Mouse (Mus musculus): ENCODE measurements around the gene Olfr206. TPM values are rescaled to one million over a fixed set of nuclear protein-coding genes. Genes with fewer than 3 reads are reported as not detected.
"Not testable (repeated sequence)": the region's sequence is repeated elsewhere in the genome, so short reads cannot be mapped to it uniquely, and the experiment has no call there.

Gene Olfr206
- polyA plus RNA-seq (2014; fragmentation: Nextera tagmentation; extraction: Ambion mirVana) = not detected in 2 replicates

DNA sequence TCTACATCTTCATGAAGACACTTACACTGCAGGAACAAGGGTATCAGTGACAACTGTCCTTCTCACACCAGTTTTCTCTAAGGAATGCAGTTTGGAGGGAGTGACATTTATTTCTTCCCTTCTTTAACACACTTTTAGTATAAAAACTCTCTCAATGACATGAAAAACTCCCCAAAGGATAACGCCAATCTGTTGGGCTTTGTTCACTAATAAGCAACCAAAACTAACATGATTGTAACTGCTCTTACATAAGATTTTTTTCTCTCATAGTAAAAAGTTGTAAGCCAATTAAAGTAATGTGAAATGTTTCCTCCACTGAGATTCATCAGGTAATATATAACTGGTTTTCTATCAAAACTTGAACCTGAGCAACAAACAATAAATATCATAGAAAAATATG lies at the start of gene Olfr206:
Gene Olfr206, minus strand, starts transcription at position 101 of the 400 bp plus-strand sequence.
- 76% methylated on average over 1 of the region's 1 CpGs for WGBS
- no peaks in the 10 kb centered on the region for H3K9me3 ChIP-seq (ENCODE audit: control insufficient read depth, low read length)
- no peak within 1 kb of the TSS for H3K4me3 ChIP-seq (ENCODE audit: low read depth, low read length)
- no peak for ATAC-seq (ENCODE audit: low read depth)
- H3K36me3 ChIP-seq (ENCODE audit: control insufficient read depth, insufficient read depth, low read length) = no peaks in the 10 kb centered on the region
- no peaks in the 10 kb centered on the region for H3K4me1 ChIP-seq (ENCODE audit: control insufficient read depth, insufficient read depth, low read length)
- H3K4me2 ChIP-seq (ENCODE audit: low read depth, low read length) = no peak within 1 kb of the TSS
- no peaks in the 10 kb centered on the region for H3K27me3 ChIP-seq (ENCODE audit: control insufficient read depth, insufficient read depth, low read length)
- H3K9ac ChIP-seq (replicated peaks; ENCODE audit: low read depth, low read length) = no peak within 1 kb of the TSS
- H3K27ac ChIP-seq (ENCODE audit: low read depth, low read length) = no peak within 1 kb of the TSS

DNA sequence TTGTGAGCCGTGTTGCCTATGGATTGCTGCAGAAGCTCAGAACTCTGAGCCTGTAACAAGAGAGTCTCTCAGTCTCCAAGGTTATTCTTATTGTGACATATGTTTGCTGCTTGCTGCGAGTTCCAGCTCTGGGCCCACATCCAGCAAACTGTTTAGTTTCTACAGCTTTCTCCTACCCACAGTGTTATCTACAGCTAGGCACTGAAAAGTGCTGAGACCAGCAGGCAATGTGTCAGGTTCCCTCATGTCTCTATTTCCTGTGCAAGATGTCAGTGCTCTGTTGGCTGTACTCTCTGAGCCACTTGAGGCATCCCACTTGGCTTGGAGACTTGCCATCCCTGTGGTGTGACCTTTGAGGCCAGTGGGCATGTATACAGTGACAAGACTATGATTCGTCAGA lies 44.3 kb upstream of the Olfr206 start:
- H3K27ac ChIP-seq (ENCODE audit: low read depth, low read length) = no peak overlapping the region
- no peaks in the 10 kb centered on the region for H3K27me3 ChIP-seq (ENCODE audit: control insufficient read depth, insufficient read depth, low read length)
- no peak overlapping the region for H3K4me2 ChIP-seq (ENCODE audit: low read depth, low read length)
- H3K36me3 ChIP-seq (ENCODE audit: control insufficient read depth, insufficient read depth, low read length) = no peaks in the 10 kb centered on the region
- no peak overlapping the region for H3K4me3 ChIP-seq (ENCODE audit: low read depth, low read length)
- no peaks in the 10 kb centered on the region for H3K4me1 ChIP-seq (ENCODE audit: control insufficient read depth, insufficient read depth, low read length)
- 75% methylated on average over 3 of the region's 3 CpGs for WGBS
- ATAC-seq (ENCODE audit: low read depth) = no peak
- H3K9ac ChIP-seq (replicated peaks; ENCODE audit: low read depth, low read length) = no peak overlapping the region
- no peaks in the 10 kb centered on the region for H3K9me3 ChIP-seq (ENCODE audit: control insufficient read depth, low read length)

DNA sequence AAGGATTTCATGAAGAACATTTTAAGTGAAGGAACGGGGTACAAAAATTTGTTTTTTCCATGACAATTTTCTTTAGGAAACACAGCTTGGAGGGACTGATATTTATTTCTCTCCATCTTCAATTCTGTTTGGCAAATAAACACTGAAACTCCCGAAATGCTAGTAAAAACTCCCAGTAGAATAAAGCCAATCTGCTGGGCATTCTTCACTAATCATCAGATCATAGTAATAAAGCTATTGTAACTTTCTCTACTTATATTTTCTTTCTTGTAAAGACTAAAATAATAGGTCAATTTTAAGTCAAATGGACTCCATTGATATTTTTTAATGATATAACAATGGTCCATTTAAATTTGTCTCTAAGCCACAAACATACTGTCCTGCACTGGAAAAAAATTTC lies 14.8 kb upstream of the Olfr206 start, which contains the start of gene Olfr209:
Gene Olfr209, minus strand, starts transcription at position 101 of the 400 bp plus-strand sequence.
- no peak for ATAC-seq (ENCODE audit: low read depth)
- H3K36me3 ChIP-seq (ENCODE audit: control insufficient read depth, insufficient read depth, low read length) = no peaks in the 10 kb centered on the region
- H3K27me3 ChIP-seq (ENCODE audit: control insufficient read depth, insufficient read depth, low read length) = no peaks in the 10 kb centered on the region
- no peaks in the 10 kb centered on the region for H3K9me3 ChIP-seq (ENCODE audit: control insufficient read depth, low read length)
- no peak within 1 kb of the TSS for H3K9ac ChIP-seq (replicated peaks; ENCODE audit: low read depth, low read length)
- H3K4me3 ChIP-seq (ENCODE audit: low read depth, low read length) = no peak within 1 kb of the TSS
- no peak within 1 kb of the TSS for H3K4me2 ChIP-seq (ENCODE audit: low read depth, low read length)
- WGBS = 89% methylated on average over 2 of the region's 2 CpGs
- H3K27ac ChIP-seq (ENCODE audit: low read depth, low read length) = no peak within 1 kb of the TSS
- H3K4me1 ChIP-seq (ENCODE audit: control insufficient read depth, insufficient read depth, low read length) = no peaks in the 10 kb centered on the region

DNA sequence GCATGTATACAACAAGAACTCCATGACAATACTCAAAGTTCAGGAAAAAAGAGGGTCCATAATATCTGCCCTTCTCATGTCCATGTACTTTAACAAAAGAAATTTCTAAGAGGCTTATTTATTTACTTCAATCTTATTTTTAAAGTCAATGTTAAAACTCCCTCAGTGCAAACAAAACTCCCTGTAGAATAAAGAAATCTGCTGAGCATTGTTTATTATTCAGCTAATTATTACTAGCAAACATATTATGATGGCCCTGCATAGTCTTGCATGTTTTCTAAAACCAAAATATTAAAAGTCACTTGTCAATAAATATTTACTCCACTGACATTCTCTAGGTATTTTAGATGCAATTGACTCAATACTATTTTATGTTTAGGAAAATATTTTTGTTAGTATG lies 18.0 kb downstream of the Olfr206 start, which contains the start of gene Olfr205:
Gene Olfr205, minus strand, starts transcription at position 101 of the 400 bp plus-strand sequence.
- ATAC-seq (ENCODE audit: low read depth) = no peak
- Histone ChIP-seq H3K9me3 (ENCODE audit: control insufficient read depth, low read length) (no peaks in the 10 kb centered on the region), H3K4me3 (ENCODE audit: low read depth, low read length) (no peak within 1 kb of the TSS), H3K4me1 (ENCODE audit: control insufficient read depth, insufficient read depth, low read length) (no peaks in the 10 kb centered on the region), H3K36me3 (ENCODE audit: control insufficient read depth, insufficient read depth, low read length) (no peaks in the 10 kb centered on the region), H3K27me3 (ENCODE audit: control insufficient read depth, insufficient read depth, low read length) (no peaks in the 10 kb centered on the region), H3K4me2 (ENCODE audit: low read depth, low read length) (no peak within 1 kb of the TSS), H3K27ac (ENCODE audit: low read depth, low read length) (no peak within 1 kb of the TSS), H3K9ac (replicated peaks; ENCODE audit: low read depth, low read length) (no peak within 1 kb of the TSS)

DNA sequence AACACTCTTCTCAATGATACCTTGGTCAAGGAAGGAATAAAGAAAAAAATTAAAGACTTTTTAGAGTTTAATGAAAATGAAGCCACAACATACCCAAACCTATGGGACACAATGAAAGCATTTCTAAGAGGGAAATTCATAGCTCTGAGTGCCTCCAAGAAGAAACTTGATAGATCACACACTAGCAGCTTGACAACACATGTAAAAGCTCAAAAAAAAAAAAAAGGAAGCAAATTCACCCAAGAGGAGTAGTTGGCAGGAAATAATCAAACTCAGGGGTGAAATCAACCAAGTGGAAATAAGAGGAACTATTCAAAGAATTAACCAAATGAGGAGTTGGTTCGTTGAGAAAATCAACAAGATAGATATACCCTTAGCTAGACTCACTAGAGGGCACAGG lies 25.8 kb downstream of the Olfr206 start:
- not testable (repeated sequence) for H3K4me3 ChIP-seq (ENCODE audit: low read depth, low read length); H3K4me2 ChIP-seq (ENCODE audit: low read depth, low read length); H3K36me3 ChIP-seq (ENCODE audit: control insufficient read depth, insufficient read depth, low read length); H3K4me1 ChIP-seq (ENCODE audit: control insufficient read depth, insufficient read depth, low read length); H3K9ac ChIP-seq (replicated peaks; ENCODE audit: low read depth, low read length); H3K9me3 ChIP-seq (ENCODE audit: control insufficient read depth, low read length); H3K27ac ChIP-seq (ENCODE audit: low read depth, low read length); H3K27me3 ChIP-seq (ENCODE audit: control insufficient read depth, insufficient read depth, low read length); ATAC-seq (ENCODE audit: low read depth)
- 61% methylated on average over 1 of the region's 1 CpGs for WGBS

DNA sequence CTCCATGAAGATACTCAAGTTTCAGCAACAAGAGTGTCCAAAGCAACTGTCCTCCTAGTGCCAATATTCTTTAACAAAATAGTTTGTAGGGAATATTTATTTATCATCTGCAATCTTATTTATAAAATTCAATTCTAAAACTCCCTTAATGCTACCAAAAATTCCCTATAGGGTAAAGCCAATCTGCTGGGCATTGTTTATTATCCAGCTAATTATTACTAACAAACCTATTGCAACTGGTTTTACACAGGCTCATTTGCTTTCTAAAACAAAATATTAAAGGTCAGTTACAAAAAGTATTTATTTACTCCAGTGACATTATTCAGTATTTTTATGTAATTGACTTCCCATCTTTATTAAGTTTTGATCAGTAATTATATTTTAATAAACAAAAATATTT lies 30.9 kb downstream of the Olfr206 start, which contains the start of gene Olfr204:
Gene Olfr204, minus strand, starts transcription at position 101 of the 400 bp plus-strand sequence.
- Histone ChIP-seq H3K9ac (replicated peaks; ENCODE audit: low read depth, low read length) (no peak within 1 kb of the TSS), H3K4me1 (ENCODE audit: control insufficient read depth, insufficient read depth, low read length) (no peaks in the 10 kb centered on the region), H3K4me2 (ENCODE audit: low read depth, low read length) (no peak within 1 kb of the TSS), H3K4me3 (ENCODE audit: low read depth, low read length) (no peak within 1 kb of the TSS), H3K27me3 (ENCODE audit: control insufficient read depth, insufficient read depth, low read length) (no peaks in the 10 kb centered on the region), H3K36me3 (ENCODE audit: control insufficient read depth, insufficient read depth, low read length) (no peaks in the 10 kb centered on the region), H3K9me3 (ENCODE audit: control insufficient read depth, low read length) (no peaks in the 10 kb centered on the region), H3K27ac (ENCODE audit: low read depth, low read length) (no peak within 1 kb of the TSS)
- ATAC-seq (ENCODE audit: low read depth) = no peak

DNA sequence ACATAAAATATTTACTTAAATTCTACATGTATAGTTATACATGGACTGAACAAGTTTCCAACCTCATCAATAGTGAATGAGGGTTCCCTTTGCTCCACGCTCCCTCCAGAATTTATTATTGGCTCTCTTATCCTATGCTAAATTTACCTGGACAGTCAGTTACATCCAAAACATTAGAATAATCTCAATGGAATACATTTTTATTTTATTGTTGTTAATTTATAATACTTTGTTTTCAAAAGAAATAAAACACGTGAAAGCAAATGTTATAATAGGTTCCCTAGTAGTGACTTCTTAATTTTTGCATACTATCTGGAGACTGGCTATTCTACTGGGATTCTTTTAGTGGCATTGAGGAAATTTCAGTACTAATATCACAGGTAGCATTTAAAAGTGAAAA lies 50.5 kb downstream of the Olfr206 start, which contains the start of gene Olfr203:
Gene Olfr203, plus strand, starts transcription at position 301 of the 400 bp plus-strand sequence.
- Histone ChIP-seq H3K4me3 (ENCODE audit: low read depth, low read length) (no peak within 1 kb of the TSS), H3K27ac (ENCODE audit: low read depth, low read length) (no peak within 1 kb of the TSS), H3K36me3 (ENCODE audit: control insufficient read depth, insufficient read depth, low read length) (no peaks in the 10 kb centered on the region), H3K4me1 (ENCODE audit: control insufficient read depth, insufficient read depth, low read length) (no peaks in the 10 kb centered on the region), H3K4me2 (ENCODE audit: low read depth, low read length) (no peak within 1 kb of the TSS), H3K9me3 (ENCODE audit: control insufficient read depth, low read length) (no peaks in the 10 kb centered on the region), H3K27me3 (ENCODE audit: control insufficient read depth, insufficient read depth, low read length) (no peaks in the 10 kb centered on the region), H3K9ac (replicated peaks; ENCODE audit: low read depth, low read length) (no peak within 1 kb of the TSS)
- 91% methylated on average over 2 of the region's 2 CpGs for WGBS
- ATAC-seq (ENCODE audit: low read depth) = no peak

Other genes with a start within 250 kb of the Olfr206 start
- gene Olfr193, start 237.4 kb downstream of the Olfr206 start, polyA plus RNA-seq (2014; fragmentation: Nextera tagmentation; extraction: Ambion mirVana) = not detected in 2 replicates
- not detected in 2 replicates for gene Olfr194, start 228.2 kb downstream of the Olfr206 start, polyA plus RNA-seq (2014; fragmentation: Nextera tagmentation; extraction: Ambion mirVana)
- gene Olfr195, start 202.2 kb downstream of the Olfr206 start, polyA plus RNA-seq (2014; fragmentation: Nextera tagmentation; extraction: Ambion mirVana) = not detected in 2 replicates
- gene Olfr196, start 178.8 kb downstream of the Olfr206 start, polyA plus RNA-seq (2014; fragmentation: Nextera tagmentation; extraction: Ambion mirVana) = not detected in 2 replicates
- gene Olfr198, start 145.7 kb downstream of the Olfr206 start, polyA plus RNA-seq (2014; fragmentation: Nextera tagmentation; extraction: Ambion mirVana) = not detected in 2 replicates
- not detected in 2 replicates for gene Olfr199, start 129.5 kb downstream of the Olfr206 start, polyA plus RNA-seq (2014; fragmentation: Nextera tagmentation; extraction: Ambion mirVana)
- gene Olfr201, start 76.6 kb downstream of the Olfr206 start, polyA plus RNA-seq (2014; fragmentation: Nextera tagmentation; extraction: Ambion mirVana) = not detected in 2 replicates
- gene Olfr202, start 62.5 kb downstream of the Olfr206 start, polyA plus RNA-seq (2014; fragmentation: Nextera tagmentation; extraction: Ambion mirVana) = not detected in 2 replicates
- gene Olfr203, start 50.4 kb downstream of the Olfr206 start, polyA plus RNA-seq (2014; fragmentation: Nextera tagmentation; extraction: Ambion mirVana) = not detected in 2 replicates
- not detected in 2 replicates for gene Olfr204, start 31.0 kb downstream of the Olfr206 start, polyA plus RNA-seq (2014; fragmentation: Nextera tagmentation; extraction: Ambion mirVana)
- not detected in 2 replicates for gene Olfr205, start 18.1 kb downstream of the Olfr206 start, polyA plus RNA-seq (2014; fragmentation: Nextera tagmentation; extraction: Ambion mirVana)
- not detected in 2 replicates for gene Olfr209, start 14.7 kb upstream of the Olfr206 start, polyA plus RNA-seq (2014; fragmentation: Nextera tagmentation; extraction: Ambion mirVana)
- 0.04 TPM in 1 of 2 replicates, not detected in the other for gene Gabrr3, start 58.1 kb upstream of the Olfr206 start, polyA plus RNA-seq (2014; fragmentation: Nextera tagmentation; extraction: Ambion mirVana)
- 12.2 and 12.8 TPM in 2 replicates for gene Riox2, start 122.5 kb upstream of the Olfr206 start, polyA plus RNA-seq (2014; fragmentation: Nextera tagmentation; extraction: Ambion mirVana)

All from neural tube, embryonic 14.5 days (tissue).